Mouse (Mus musculus): ENCODE results near the gene Plin2. TPM values are rescaled to one million over a fixed set of nuclear protein-coding genes. Genes with fewer than 3 reads are reported as not detected.

The Plin2 gene
- polyA plus RNA-seq, 1 experiment from 2014 or later = 75.1 TPM

DNA sequence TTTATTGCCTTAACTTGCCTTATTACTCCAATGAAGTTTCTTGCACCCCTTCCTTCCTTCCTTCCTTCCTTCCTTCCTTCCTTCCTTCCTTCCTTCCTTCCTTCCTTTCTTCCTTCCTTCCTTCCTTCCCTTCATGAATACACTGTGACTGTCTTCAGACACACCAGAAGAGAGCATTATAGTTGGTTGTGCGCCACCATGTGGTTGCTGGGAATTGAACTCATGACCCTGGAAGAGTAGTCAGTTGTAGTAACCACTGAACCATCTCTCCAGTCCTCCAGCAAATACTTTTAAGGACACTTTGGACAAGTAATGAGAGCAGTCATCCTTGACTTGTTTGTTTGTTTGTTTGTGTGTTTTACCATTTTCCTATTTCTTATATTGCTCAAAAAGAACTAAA is 38.9 kb upstream of the Plin2 start:
- Histone ChIP-seq H3K4me1 (replicated peaks; ENCODE audit: control insufficient read depth, insufficient read depth, low read length) (no peaks in the 10 kb centered on the region), H3K9ac (ENCODE audit: low read length) (no peak overlapping the region), H3K4me2 (ENCODE audit: low read length) (no peak overlapping the region), H3K27ac (ENCODE audit: low read depth) (no peak overlapping the region), H3K4me3 (ENCODE audit: low read depth, low read length) (no peak overlapping the region), H3K36me3 (ENCODE audit: control insufficient read depth, insufficient read depth, low read length) (no peaks in the 10 kb centered on the region), H3K9me3 (ENCODE audit: control insufficient read depth, low read length) (no peaks in the 10 kb centered on the region), H3K27me3 (replicated peaks; ENCODE audit: control insufficient read depth, insufficient read depth, low read length) (no peaks in the 10 kb centered on the region)
- no peak for DNase-seq (ENCODE audit: low spot score)
- no peak for ATAC-seq (replicated peaks; ENCODE audit: low FRiP score, low TSS enrichment, low read depth)
- 57% methylated on average over 1 of the region's 1 CpGs for WGBS

DNA sequence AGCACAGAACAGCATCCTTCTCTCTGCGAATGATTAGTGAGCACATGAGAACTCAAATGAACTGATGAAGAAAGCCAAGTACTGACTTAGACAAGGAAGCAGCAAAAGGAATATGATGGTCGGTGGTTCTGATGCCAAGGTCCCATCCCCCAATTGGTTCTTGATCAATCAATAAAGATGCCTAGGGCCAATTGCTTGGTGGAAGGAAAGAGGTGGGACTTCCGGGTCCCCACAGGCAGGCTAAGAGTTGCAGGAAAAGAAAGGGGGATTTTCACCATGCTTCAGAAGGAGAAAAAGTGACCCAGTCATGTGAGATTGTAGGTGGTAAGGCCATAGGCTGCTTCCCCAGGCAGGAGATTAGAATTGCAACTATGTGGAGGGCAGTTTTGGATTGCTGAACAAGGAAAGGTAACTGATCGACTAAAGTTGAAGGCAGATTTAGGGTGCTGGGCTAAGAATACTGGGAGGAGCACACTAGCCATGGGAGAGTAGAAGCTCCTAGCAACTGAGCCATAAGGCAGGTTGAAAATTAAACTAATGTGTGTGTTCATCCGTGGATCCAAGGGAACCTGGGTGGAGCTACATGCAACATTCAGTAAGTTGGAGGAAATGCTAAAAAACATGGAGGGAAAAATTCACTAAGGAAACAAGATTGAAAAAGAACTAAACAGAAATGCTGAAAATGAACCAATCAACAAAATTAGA is 29.5 kb upstream of the Plin2 start:
- Histone ChIP-seq H3K4me1 (replicated peaks; ENCODE audit: control insufficient read depth, insufficient read depth, low read length) (no peaks in the 10 kb centered on the region), H3K4me2 (ENCODE audit: low read length) (no peak overlapping the region), H3K36me3 (ENCODE audit: control insufficient read depth, insufficient read depth, low read length) (no peaks in the 10 kb centered on the region), H3K9ac (ENCODE audit: low read length) (no peak overlapping the region), H3K27me3 (replicated peaks; ENCODE audit: control insufficient read depth, insufficient read depth, low read length) (no peaks in the 10 kb centered on the region), H3K27ac (ENCODE audit: low read depth) (no peak overlapping the region), H3K4me3 (ENCODE audit: low read depth, low read length) (no peak overlapping the region), H3K9me3 (ENCODE audit: control insufficient read depth, low read length) (no peaks in the 10 kb centered on the region)
- ATAC-seq (replicated peaks; ENCODE audit: low FRiP score, low TSS enrichment, low read depth) (no peak), DNase-seq (ENCODE audit: low spot score) (no peak)
- 68% methylated on average over 5 of the region's 5 CpGs for WGBS

DNA sequence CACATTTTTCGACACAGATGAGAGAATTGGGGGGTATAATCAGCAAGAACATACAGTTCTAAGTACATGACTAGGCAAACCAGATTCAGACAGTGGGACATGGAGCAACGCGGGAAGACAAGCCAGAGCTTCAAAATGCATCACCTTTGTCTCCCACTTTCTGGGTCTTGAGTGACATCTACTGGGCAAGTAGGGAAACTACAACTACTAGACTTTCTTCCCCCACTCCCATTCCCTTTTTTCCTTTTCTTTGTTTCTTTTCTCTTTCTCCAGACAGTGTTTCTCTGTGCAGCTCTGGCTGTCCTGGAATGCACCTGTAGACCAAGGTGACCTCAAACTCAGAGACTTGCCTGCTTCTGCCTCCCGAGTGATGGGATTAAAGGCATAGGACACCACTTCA is 27.0 kb upstream of the Plin2 start:
- Histone ChIP-seq H3K9ac (ENCODE audit: low read length) (no peak overlapping the region), H3K4me1 (replicated peaks; ENCODE audit: control insufficient read depth, insufficient read depth, low read length) (no peaks in the 10 kb centered on the region), H3K27ac (ENCODE audit: low read depth) (no peak overlapping the region), H3K27me3 (replicated peaks; ENCODE audit: control insufficient read depth, insufficient read depth, low read length) (no peaks in the 10 kb centered on the region), H3K4me3 (ENCODE audit: low read depth, low read length) (no peak overlapping the region), H3K9me3 (ENCODE audit: control insufficient read depth, low read length) (no peaks in the 10 kb centered on the region), H3K4me2 (ENCODE audit: low read length) (no peak overlapping the region), H3K36me3 (ENCODE audit: control insufficient read depth, insufficient read depth, low read length) (no peaks in the 10 kb centered on the region)
- 7% methylated on average over 4 of the region's 4 CpGs for WGBS
- DNase-seq (ENCODE audit: low spot score) (no peak), ATAC-seq (replicated peaks; ENCODE audit: low FRiP score, low TSS enrichment, low read depth) (peak; percentile 71)

DNA sequence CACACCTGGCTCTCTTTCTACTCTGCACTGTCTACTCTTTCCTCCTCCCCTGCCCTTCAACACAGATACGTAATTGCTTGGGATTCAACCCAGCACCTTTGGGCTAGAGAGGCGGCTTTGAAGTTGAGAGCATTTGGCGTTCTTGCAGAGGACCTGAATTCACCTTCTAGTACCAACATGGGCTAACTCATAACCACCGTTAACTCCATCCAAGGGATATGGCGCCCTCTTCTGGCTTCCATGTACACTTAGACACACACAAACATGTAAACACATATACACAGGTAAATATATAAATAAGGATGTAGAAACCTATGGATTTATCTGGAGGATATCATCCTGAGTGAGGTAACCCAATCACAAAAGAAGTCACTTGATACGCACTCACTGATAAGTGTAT is 25.2 kb upstream of the Plin2 start:
- no peaks in the 10 kb centered on the region for H3K9me3 ChIP-seq (ENCODE audit: control insufficient read depth, low read length)
- H3K27me3 ChIP-seq (replicated peaks; ENCODE audit: control insufficient read depth, insufficient read depth, low read length) = no peaks in the 10 kb centered on the region
- no peak overlapping the region for H3K4me2 ChIP-seq (ENCODE audit: low read length)
- H3K27ac ChIP-seq (ENCODE audit: low read depth) = no peak overlapping the region
- no peak overlapping the region for H3K4me3 ChIP-seq (ENCODE audit: low read depth, low read length)
- WGBS = 42% methylated on average over 6 of the region's 6 CpGs
- H3K9ac ChIP-seq (ENCODE audit: low read length) = no peak overlapping the region
- H3K4me1 ChIP-seq (replicated peaks; ENCODE audit: control insufficient read depth, insufficient read depth, low read length) = peaks cover 2% of the 10 kb centered on the region; the same call in 1 of the 2 replicates
- no peak for ATAC-seq (replicated peaks; ENCODE audit: low FRiP score, low TSS enrichment, low read depth)
- no peak for DNase-seq (ENCODE audit: low spot score)
- H3K36me3 ChIP-seq (ENCODE audit: control insufficient read depth, insufficient read depth, low read length) = no peaks in the 10 kb centered on the region

DNA sequence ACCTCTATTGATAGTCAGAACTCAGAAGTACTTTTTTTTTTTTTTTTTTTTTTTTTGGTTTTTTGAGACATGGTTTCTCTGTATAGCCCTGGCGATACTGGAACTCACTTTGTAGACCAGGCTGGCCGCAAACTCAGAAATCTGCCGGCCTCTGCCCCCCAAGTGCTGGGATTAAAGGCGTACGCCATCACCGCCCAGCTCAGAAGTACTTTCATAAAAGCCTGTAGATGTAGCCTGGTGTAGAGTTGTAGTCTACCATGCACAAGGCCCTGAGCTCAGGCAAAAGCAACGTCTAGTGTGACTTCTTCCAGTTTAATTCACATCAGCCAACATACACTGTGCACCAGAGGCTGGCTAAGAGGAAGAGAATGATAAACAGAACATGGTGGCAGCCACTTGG is 23.1 kb upstream of the Plin2 start:
- Histone ChIP-seq H3K4me3 (ENCODE audit: low read depth, low read length) (no peak overlapping the region), H3K27ac (ENCODE audit: low read depth) (no peak overlapping the region), H3K27me3 (replicated peaks; ENCODE audit: control insufficient read depth, insufficient read depth, low read length) (no peaks in the 10 kb centered on the region), H3K9me3 (ENCODE audit: control insufficient read depth, low read length) (no peaks in the 10 kb centered on the region), H3K4me1 (replicated peaks; ENCODE audit: control insufficient read depth, insufficient read depth, low read length) (peaks cover 11% of the 10 kb centered on the region), H3K9ac (ENCODE audit: low read length) (no peak overlapping the region), H3K36me3 (ENCODE audit: control insufficient read depth, insufficient read depth, low read length) (no peaks in the 10 kb centered on the region), H3K4me2 (ENCODE audit: low read length) (no peak overlapping the region)
- ATAC-seq (replicated peaks; ENCODE audit: low FRiP score, low TSS enrichment, low read depth) (no peak), DNase-seq (ENCODE audit: low spot score) (no peak)
- WGBS = 93% methylated on average over 7 of the region's 7 CpGs

DNA sequence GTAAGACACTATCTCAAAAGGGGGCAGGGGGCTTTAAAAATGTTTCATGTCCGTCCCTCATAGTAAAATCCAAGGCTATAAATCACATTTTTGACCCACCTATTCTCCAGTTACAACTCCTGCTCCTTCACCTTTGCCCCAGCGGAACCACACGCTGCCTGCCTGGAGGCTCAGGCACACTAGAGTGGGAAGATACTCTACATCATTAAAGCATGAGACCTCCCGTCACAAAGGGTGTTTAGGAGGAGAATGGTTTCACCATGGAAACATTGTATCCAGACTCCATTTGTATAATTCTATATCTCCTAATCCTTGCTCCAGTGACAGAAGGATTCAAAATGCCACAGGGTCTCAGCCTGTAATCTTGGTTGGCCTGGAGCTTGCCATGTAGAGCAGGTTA is 21.4 kb upstream of the Plin2 start:
- Histone ChIP-seq H3K9ac (ENCODE audit: low read length) (no peak overlapping the region), H3K4me2 (ENCODE audit: low read length) (no peak overlapping the region), H3K27ac (ENCODE audit: low read depth) (no peak overlapping the region), H3K27me3 (replicated peaks; ENCODE audit: control insufficient read depth, insufficient read depth, low read length) (no peaks in the 10 kb centered on the region), H3K4me1 (replicated peaks; ENCODE audit: control insufficient read depth, insufficient read depth, low read length) (peaks cover 16% of the 10 kb centered on the region), H3K36me3 (ENCODE audit: control insufficient read depth, insufficient read depth, low read length) (no peaks in the 10 kb centered on the region), H3K9me3 (ENCODE audit: control insufficient read depth, low read length) (no peaks in the 10 kb centered on the region), H3K4me3 (ENCODE audit: low read depth, low read length) (no peak overlapping the region)
- DNase-seq (ENCODE audit: low spot score) (no peak), ATAC-seq (replicated peaks; ENCODE audit: low FRiP score, low TSS enrichment, low read depth) (no peak)
- 51% methylated on average over 4 of the region's 4 CpGs for WGBS

DNA sequence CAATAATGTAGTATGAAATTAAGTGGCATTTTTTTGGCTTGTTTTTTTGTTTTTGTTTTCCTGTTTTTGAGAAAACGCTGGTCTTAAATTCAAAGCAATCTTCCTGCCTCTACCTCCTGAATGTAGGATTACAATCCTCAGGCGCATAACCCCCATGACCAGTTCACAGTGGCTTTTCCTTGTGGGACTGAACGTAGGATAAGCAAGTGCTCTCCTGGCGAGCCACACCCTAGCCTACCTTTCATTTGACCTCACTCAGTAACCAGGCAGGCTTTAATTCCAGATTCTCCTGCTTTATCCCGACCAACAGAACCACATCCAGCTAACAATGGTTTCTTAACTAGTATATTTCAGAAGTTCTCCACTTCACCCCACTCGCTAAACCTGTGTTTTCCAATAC is 20.9 kb upstream of the Plin2 start:
- Histone ChIP-seq H3K27me3 (replicated peaks; ENCODE audit: control insufficient read depth, insufficient read depth, low read length) (no peaks in the 10 kb centered on the region), H3K9ac (ENCODE audit: low read length) (no peak overlapping the region), H3K27ac (ENCODE audit: low read depth) (no peak overlapping the region), H3K36me3 (ENCODE audit: control insufficient read depth, insufficient read depth, low read length) (no peaks in the 10 kb centered on the region), H3K4me1 (replicated peaks; ENCODE audit: control insufficient read depth, insufficient read depth, low read length) (peaks cover 21% of the 10 kb centered on the region), H3K4me2 (ENCODE audit: low read length) (no peak overlapping the region), H3K9me3 (ENCODE audit: control insufficient read depth, low read length) (no peaks in the 10 kb centered on the region), H3K4me3 (ENCODE audit: low read depth, low read length) (no peak overlapping the region)
- DNase-seq (ENCODE audit: low spot score) (no peak), ATAC-seq (replicated peaks; ENCODE audit: low FRiP score, low TSS enrichment, low read depth) (no peak)
- WGBS = 77% methylated on average over 6 of the region's 6 CpGs

DNA sequence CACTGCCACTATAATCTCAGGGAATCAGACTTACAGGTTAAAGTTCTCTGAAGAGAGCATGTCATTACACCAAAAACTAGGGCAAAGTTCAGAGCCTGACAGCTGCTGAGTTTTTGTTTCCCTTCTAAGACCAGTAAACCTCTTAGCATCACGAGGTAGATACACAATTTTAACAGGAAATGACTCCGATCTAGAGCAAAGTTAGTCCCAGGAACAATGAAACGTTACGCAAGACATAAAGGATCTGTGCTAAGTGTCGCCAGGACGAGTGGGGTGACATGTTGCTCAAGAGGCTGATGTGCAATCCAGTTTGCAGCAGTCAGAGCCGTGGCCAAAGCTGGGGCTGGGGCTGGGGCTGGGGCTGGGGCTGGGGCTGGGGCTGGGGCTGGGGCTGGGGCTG is 20.3 kb upstream of the Plin2 start:
- Histone ChIP-seq H3K9ac (ENCODE audit: low read length) (no peak overlapping the region), H3K4me3 (ENCODE audit: low read depth, low read length) (no peak overlapping the region), H3K36me3 (ENCODE audit: control insufficient read depth, insufficient read depth, low read length) (no peaks in the 10 kb centered on the region), H3K4me1 (replicated peaks; ENCODE audit: control insufficient read depth, insufficient read depth, low read length) (peaks cover 22% of the 10 kb centered on the region), H3K27me3 (replicated peaks; ENCODE audit: control insufficient read depth, insufficient read depth, low read length) (no peaks in the 10 kb centered on the region), H3K27ac (ENCODE audit: low read depth) (no peak overlapping the region), H3K9me3 (ENCODE audit: control insufficient read depth, low read length) (no peaks in the 10 kb centered on the region), H3K4me2 (ENCODE audit: low read length) (no peak overlapping the region)
- 40% methylated on average over 7 of the region's 7 CpGs for WGBS
- ATAC-seq (replicated peaks; ENCODE audit: low FRiP score, low TSS enrichment, low read depth) (no peak), DNase-seq (ENCODE audit: low spot score) (no peak)

DNA sequence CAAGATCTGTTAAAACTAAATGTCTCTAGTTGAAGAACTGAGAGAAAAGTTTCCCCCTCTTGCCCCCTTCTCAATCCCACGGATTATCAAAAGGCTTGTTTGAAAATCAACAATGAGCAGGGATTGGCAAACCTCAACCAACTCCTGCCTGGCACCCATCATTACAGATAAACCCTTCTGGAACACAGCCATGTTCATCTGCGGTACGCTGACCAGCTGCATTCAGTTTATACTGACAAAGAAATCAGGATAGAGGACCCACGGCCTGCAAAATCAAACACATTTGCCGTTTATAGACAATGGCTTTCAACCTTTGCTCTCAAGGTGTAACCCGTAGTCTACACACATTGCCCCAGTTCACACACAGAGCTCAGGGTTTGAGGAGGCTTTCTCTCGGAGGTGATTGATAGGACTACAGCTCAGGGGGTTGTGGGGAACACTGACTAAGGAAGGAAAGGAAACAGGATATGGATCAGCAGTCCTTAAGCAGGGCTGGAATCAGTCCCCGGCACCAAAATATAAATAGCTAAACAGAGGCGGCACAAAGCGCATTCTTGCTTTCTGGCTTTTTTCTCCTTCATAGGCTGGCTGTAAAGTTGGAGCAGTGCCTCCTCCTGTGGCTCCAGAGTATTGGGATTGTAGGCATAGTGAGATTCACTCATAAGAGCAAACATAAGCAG is 19.3 kb upstream of the Plin2 start:
- peak overlapping the region; percentile 24; the same call in 1 of the 2 replicates for H3K27ac ChIP-seq (ENCODE audit: low read depth)
- 49% methylated on average over 10 of the region's 10 CpGs for WGBS

More for the DNA sequence above, 19.3 kb upstream of the Plin2 start:
- Histone ChIP-seq H3K4me2 (ENCODE audit: low read length) (no peak overlapping the region), H3K9ac (ENCODE audit: low read length) (no peak overlapping the region), H3K36me3 (ENCODE audit: control insufficient read depth, insufficient read depth, low read length) (no peaks in the 10 kb centered on the region), H3K4me1 (replicated peaks; ENCODE audit: control insufficient read depth, insufficient read depth, low read length) (peaks cover 22% of the 10 kb centered on the region), H3K4me3 (ENCODE audit: low read depth, low read length) (no peak overlapping the region), H3K9me3 (ENCODE audit: control insufficient read depth, low read length) (no peaks in the 10 kb centered on the region), H3K27me3 (replicated peaks; ENCODE audit: control insufficient read depth, insufficient read depth, low read length) (no peaks in the 10 kb centered on the region)
- ATAC-seq (replicated peaks; ENCODE audit: low FRiP score, low TSS enrichment, low read depth) (no peak), DNase-seq (ENCODE audit: low spot score) (no peak)

All from intestine, embryonic 14.5 days (tissue).